Mouse (Mus musculus) gastrocnemius, postnatal 4 days (tissue): Measurements from ENCODE around the gene Nupl1. TPM values are rescaled to one million over a fixed set of nuclear protein-coding genes. Genes with fewer than 3 reads are reported as not detected.

Experiments used
- DNase-seq, 2 experiments: peaks; one replicate each; pipeline ENCODE4 v3.0.0; 2021 to 2022; ENCODE audit warnings: low spot score in 2 of 2, mixed read lengths in 2 of 2
- long read RNA-seq, 2 experiments: library from polyadenylated mRNA; stranded (forward); transcript quantifications; one replicate each; pipeline ENCODE4 v2.0.0; 2021
- total RNA-seq, 2 experiments: library from RNA; stranded (reverse); gene quantifications; 2 replicates each; pipeline ENCODE4 v1.2.3; 2021

Nupl1 gene
- total RNA-seq, result not detected
- long read RNA-seq, experiment 1, partial matches to known transcripts, result 2 of 8 reads
- long read RNA-seq, experiment 1, other reads (novel, unspliced or antisense), result 6 of 8 reads
- long read RNA-seq, experiment 2, partial matches to known transcripts, result 5 of 6 reads
- long read RNA-seq, experiment 2, other reads (novel, unspliced or antisense), result 1 of 6 reads

DNA sequence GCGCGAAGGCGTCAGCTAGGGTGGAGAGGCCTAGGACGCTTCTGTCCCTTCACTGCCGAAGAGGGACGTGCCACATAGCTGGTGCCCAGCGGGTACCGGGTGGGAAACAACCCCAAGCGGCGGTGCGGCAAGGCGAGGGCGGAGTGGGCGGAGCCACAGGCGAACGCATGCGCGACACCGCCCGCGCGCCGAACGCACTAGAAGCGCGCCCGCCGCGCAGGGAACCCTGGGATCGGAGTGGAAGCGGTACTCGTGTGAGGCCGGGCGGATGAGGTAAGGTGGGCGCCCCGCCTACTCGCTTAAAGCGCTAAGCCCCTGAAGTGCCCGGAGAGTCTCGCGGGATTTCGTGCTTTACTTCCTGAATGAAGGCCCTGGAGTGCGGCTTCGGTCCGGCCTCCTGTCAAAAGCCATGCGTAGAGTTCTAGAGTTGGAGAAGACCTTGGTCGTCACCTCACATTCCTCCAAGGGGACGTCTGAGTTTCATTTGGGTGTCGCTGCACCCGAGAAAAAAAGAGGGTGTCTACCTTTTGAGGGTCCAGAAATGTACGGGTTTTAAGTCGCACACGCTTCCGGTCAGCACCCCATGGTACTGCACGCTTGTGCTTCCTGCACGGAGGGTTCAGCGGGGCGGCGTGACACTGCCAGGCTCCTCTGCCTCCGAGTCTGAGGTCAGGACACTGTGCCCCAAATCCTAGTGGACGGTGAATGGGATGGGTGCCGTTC is at the start of gene Nupl1, which contains the start of gene Gm49336:
Gene Nupl1, minus strand, starts transcription at position 151 of the 723 bp plus-strand sequence.
Gene Gm49336, minus strand, starts transcription at position 227 of the 723 bp plus-strand sequence.
- DNase-seq, result peak; percentile 94 to 99

GRCm38 (mm10) chr14:60301024-60301423 is 49.8 kb upstream of the Nupl1 start:
- DNase-seq, result no peak

- no peak for DNase-seq
These were observed 49.2 kb upstream of the Nupl1 start for GRCm38 (mm10) chr14:60300224-60300991.

GRCm38 (mm10) chr14:60295531-60295930 is 44.3 kb upstream of the Nupl1 start:
- DNase-seq, result no peak

DNA sequence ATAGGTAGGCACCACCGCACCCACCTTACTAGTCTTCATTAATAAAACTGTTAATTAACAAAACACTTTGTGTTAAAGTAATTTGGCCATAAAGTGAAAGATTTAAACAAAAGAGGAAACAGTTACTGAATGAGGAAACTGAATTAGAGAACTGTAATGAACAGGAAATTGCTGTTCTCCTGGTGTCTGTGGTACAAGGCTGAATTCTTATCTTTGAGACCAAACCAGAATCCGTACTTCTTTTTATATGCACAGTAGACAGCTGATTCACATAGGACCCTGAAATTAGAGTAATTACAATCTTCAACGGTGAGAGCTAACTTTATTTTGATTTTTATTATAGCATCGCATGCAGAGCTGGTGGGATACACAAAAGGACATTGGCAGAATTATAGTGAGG is 39.1 kb upstream of the Nupl1 start:
- DNase-seq, result no peak

DNA sequence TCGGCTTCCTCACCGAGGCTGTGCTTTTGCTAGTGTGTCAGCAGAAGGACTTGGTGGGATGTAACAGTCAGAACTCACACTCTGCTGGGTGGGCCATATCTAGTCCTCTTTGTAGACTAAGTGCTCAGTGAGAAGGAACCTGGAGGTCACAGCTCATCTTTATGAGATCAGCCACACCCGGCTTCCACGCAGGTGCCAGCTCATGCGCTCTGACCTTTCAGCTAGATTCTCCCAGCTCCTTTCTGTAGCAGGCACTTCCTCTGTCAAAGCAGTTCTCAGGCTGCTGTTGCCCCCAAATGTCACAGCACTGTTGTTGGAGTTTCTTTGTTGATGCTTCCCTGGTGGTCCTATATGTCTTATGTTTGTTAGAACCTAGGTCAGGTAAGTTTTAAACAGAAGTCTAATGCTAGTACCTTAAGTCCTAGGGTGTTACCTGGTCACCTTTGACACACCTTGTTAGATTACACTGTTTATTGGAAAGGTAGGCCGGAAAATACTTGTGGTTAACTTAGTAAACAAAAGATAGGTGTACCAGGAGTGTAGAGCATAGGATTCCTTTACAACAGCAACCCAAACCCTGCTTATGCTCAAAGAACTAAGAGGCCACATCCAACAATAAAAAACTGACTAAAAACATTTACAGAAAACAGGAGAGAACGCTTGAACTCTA is 35.1 kb upstream of the Nupl1 start:
- DNase-seq, result no peak

- DNase-seq, result no peak
These were observed 24.4 kb upstream of the Nupl1 start for GRCm38 (mm10) chr14:60275301-60276276.

GRCm38 (mm10) chr14:60273346-60273745 is 22.1 kb upstream of the Nupl1 start:
- DNase-seq, result no peak

DNA sequence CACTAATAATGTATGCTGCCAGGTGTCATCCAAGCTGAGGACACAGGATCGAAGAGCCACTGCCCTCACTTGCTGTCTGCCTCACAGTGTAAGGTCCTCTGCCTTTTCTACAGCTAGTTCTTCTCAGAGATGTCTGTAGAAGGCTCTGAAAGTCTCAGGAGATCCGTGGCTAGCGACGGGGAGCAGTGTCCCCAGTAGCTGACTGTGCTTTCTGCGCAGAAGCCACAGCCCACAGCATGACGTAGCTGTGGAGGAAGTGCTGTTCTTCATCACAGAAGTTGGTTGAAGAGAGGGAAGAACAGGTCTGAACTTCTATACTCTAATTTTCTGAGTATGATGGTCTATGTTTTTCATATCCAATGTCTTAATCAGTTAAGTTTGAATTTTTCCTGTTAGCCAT is 18.1 kb upstream of the Nupl1 start:
- no peak for DNase-seq

GRCm38 (mm10) chr14:60264990-60265876 is 14.0 kb upstream of the Nupl1 start, which contains the start of gene Mtmr6:
Gene Mtmr6 (plus strand): TSS chr14:60265228.
- DNase-seq, result peak; percentile 85 to 91

- DNase-seq, result no peak
These were observed 11.1 kb upstream of the Nupl1 start for GRCm38 (mm10) chr14:60262316-60262715.

GRCm38 (mm10) chr14:60257851-60258250 is 6.6 kb upstream of the Nupl1 start:
- DNase-seq, result no peak

GRCm38 (mm10) chr14:60257101-60257500 is 5.9 kb upstream of the Nupl1 start:
- no peak for DNase-seq

GRCm38 (mm10) chr14:60256356-60256755 is 5.1 kb upstream of the Nupl1 start:
- DNase-seq, result no peak

DNA sequence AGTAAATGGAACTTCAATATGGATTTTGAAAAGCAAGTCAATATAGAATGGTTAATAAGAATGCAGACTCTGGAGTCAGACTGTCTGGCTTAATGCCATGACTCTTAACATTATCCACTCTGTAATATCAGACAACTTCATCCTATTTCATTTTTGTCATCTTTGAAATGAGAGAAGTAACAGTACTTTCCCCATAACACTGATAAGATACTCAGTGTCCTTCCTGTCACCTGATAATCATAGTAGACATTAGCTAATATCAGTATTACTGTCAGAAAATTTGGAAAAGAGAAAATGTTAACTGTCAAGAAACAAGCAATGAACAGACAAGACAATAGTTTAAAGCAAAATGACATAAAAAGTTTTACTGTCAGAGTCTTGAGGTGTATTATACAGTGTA is 3.5 kb upstream of the Nupl1 start:
- DNase-seq, result no peak

- no peak for DNase-seq
These were observed 2.2 kb upstream of the Nupl1 start for GRCm38 (mm10) chr14:60253466-60253865.

- no peak for DNase-seq
These were observed 1.1 kb upstream of the Nupl1 start for GRCm38 (mm10) chr14:60252004-60253000.

- no peak for DNase-seq
These were observed 352 bp downstream of the Nupl1 start for GRCm38 (mm10) chr14:60250879-60251278.
